Mouse (Mus musculus) limb, embryonic 14.5 days (tissue): Measurements from ENCODE around the gene Arhgef10l. TPM values are rescaled to one million over a fixed set of nuclear protein-coding genes. Genes with fewer than 3 reads are reported as not detected.
A peak's percentile ranks its signal among the peaks of the same experiment; 100 is the strongest.

Experiments
- ATAC-seq: fragments of 200-750 bp; cut with Nextera tagmentation; 2 replicates; pipeline ENCODE4 v1.8.0; 2017; ENCODE audit warnings: low read depth, moderate number of reproducible peaks, moderate TSS enrichment; ENCODE audit not compliant: low FRiP score
- DNase-seq: peaks from one replicate; pipeline ENCODE4 v3.0.0-alpha.2; 2015; ENCODE audit warnings: low spot score
- H3K27ac ChIP-seq: fragments of 300-500 bp; sonication (generic); replicated peaks from 2 replicates; pipeline ENCODE4 v1.5.1; 2014; ENCODE audit warnings: low read depth, mild to moderate bottlenecking, low read length, moderate library complexity, mixed read lengths
- H3K27me3 ChIP-seq: fragments of 300-500 bp; sonication (generic); 2 replicates; pipeline ENCODE4 v1.6.1; 2014; ENCODE audit warnings: low read length, mixed read lengths; ENCODE audit not compliant: control insufficient read depth, insufficient read depth
- H3K36me3 ChIP-seq: fragments of 300-500 bp; sonication (generic); 2 replicates; pipeline ENCODE4 v1.6.1; 2014; ENCODE audit warnings: mild to moderate bottlenecking, low read length, moderate library complexity, mixed read lengths; ENCODE audit not compliant: control insufficient read depth, insufficient read depth
- H3K4me1 ChIP-seq: fragments of 300-500 bp; sonication (generic); 2 replicates; pipeline ENCODE4 v1.6.1; 2014; ENCODE audit warnings: antibody characterized with exemption, low read length, mixed read lengths; ENCODE audit not compliant: control insufficient read depth, insufficient read depth
- H3K4me2 ChIP-seq: fragments of 300-500 bp; sonication (generic); replicated peaks from 2 replicates; pipeline ENCODE4 v1.6.1; 2014; ENCODE audit warnings: low read depth, mild to moderate bottlenecking, low read length, moderate library complexity; ENCODE audit not compliant: severe bottlenecking
- H3K4me3 ChIP-seq: fragments of 300-500 bp; sonication (generic); replicated peaks from 2 replicates; pipeline ENCODE4 v1.5.1; 2014; ENCODE audit warnings: low read length
- H3K9ac ChIP-seq: fragments of 300-500 bp; sonication (generic); 2 replicates; pipeline ENCODE4 v1.6.1; 2014; ENCODE audit warnings: mild to moderate bottlenecking, low read depth, low read length, moderate library complexity; ENCODE audit not compliant: severe bottlenecking
- H3K9me3 ChIP-seq: fragments of 300-500 bp; sonication (generic); 2 replicates; pipeline ENCODE4 v1.6.1; 2016; ENCODE audit warnings: low read length; ENCODE audit not compliant: control insufficient read depth
- POLR2A ChIP-seq: fragments of 200-500 bp; IDR thresholded peaks from 2 replicates; pipeline ENCODE4 v1.8.0; 2012; ENCODE audit warnings: inconsistent platforms, mild to moderate bottlenecking, moderate library complexity, borderline replicate concordance; ENCODE audit not compliant: insufficient read depth, insufficient read length; ENCODE audit errors: extremely low read depth
- WGBS: fragments of 180-500 bp; shearing (Covaris S2); extraction: QIAGEN DNeasy Blood & Tissue Kit; methylation state at CpG from one replicate; pipeline ENCODE4 v1.1.7; 2014; 5-methylcytosine and 5-hydroxymethylcytosine counted together
- polyA plus RNA-seq, 2 experiments: library from polyadenylated mRNA; depleted of rRNA in 1 of 2; stranded (reverse) in 1 of 2; unstranded in 1 of 2; fragments of >200 nt; fragmentation: Nextera tagmentation in 1 of 2; extraction: Ambion mirVana in 1 of 2; gene quantifications; 2 replicates each; pipeline versions ENCODE4 v1.2.1 to v1.2.3; 2012 to 2014

Arhgef10l gene
- polyA plus RNA-seq, 2 experiments = 13.7 to 19.5 TPM

GRCm38 (mm10) chr4:140636312-140636996 lies 29.4 kb downstream of the Arhgef10l start:
- ATAC-seq (no peak), DNase-seq (no peak)
- Histone ChIP-seq H3K36me3 (peaks cover 10% of the 10 kb centered on the region; the same call in 1 of the 2 replicates), H3K4me1 (no peaks in the 10 kb centered on the region), H3K4me3 (no peak overlapping the region), H3K27me3 (no peaks in the 10 kb centered on the region), H3K9ac (no peak overlapping the region), H3K4me2 (no peak overlapping the region), H3K9me3 (no peaks in the 10 kb centered on the region), H3K27ac (no peak overlapping the region)
- no peak for TF ChIP-seq POLR2A
- 55% methylated on average over 5 of the region's 5 CpGs for WGBS

- Histone ChIP-seq H3K36me3 (peaks cover 10% of the 10 kb centered on the region; the same call in 1 of the 2 replicates), H3K27ac (no peak overlapping the region), H3K4me3 (no peak overlapping the region), H3K4me1 (peaks cover 10% of the 10 kb centered on the region; the same call in 1 of the 2 replicates), H3K9ac (no peak overlapping the region), H3K9me3 (no peaks in the 10 kb centered on the region), H3K27me3 (no peaks in the 10 kb centered on the region), H3K4me2 (no peak overlapping the region)
- 79% methylated on average over 10 of the region's 10 CpGs for WGBS
- DNase-seq (no peak), ATAC-seq (no peak)
- no peak for TF ChIP-seq POLR2A
These were observed 30.9 kb downstream of the Arhgef10l start for GRCm38 (mm10) chr4:140634861-140635388.

- peaks cover 17% of the 10 kb centered on the region for H3K4me1 ChIP-seq
- peaks cover 10% of the 10 kb centered on the region; the same call in 1 of the 2 replicates for H3K36me3 ChIP-seq
- no peak overlapping the region for H3K27ac ChIP-seq
- DNase-seq (no peak), ATAC-seq (no peak)
- H3K4me3 ChIP-seq = no peak overlapping the region
- no peak overlapping the region for H3K9ac ChIP-seq
- no peak overlapping the region for H3K4me2 ChIP-seq
- no peaks in the 10 kb centered on the region for H3K9me3 ChIP-seq
- H3K27me3 ChIP-seq = no peaks in the 10 kb centered on the region
- whole genome bisulfite sequencing = 86% methylated on average over 6 of the region's 6 CpGs
- no peak for TF ChIP-seq POLR2A
These were observed 34.4 kb downstream of the Arhgef10l start for GRCm38 (mm10) chr4:140631276-140631849.

DNA sequence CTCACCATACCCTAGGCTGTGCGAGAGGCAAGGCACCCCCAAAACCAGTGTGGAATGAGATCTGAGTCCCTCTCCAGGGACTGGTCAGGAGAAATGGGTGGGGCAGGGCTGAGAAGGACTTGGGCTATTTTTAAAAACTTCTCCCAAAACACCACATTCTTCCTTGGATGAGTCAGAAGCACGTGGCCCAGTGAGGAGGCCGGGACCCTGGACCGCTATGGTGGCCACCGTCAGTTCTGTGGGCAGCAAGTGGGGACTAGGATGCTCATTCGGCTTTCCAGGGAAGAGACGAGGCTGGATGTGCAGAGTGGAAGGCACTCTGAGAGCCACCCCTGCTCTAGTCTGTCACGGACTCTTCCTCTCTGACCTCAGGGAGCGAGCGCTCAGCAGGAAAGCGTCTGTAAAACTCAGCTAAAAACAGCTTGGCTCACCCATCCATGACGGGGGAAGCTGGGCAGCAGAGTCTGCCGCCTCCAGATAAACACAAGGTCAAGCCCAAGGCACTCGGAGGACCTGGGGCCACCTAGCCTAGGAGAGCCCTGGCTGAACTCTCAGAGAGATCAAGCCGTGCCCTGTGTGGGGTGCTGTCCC lies 35.1 kb downstream of the Arhgef10l start:
- H3K4me2 ChIP-seq = no peak overlapping the region
- peaks cover 13% of the 10 kb centered on the region; the same call in 1 of the 2 replicates for H3K36me3 ChIP-seq
- no peaks in the 10 kb centered on the region for H3K9me3 ChIP-seq
- 0 out of 2 replicates have a peak overlapping the region, but pooled peaks have one; percentile 19 for H3K27ac ChIP-seq
- DNase-seq = no peak
- no peak overlapping the region for H3K9ac ChIP-seq
- ATAC-seq = no peak
- WGBS = 46% methylated on average over 15 of the region's 15 CpGs
- peaks cover 17% of the 10 kb centered on the region for H3K4me1 ChIP-seq
- H3K4me3 ChIP-seq = no peak overlapping the region
- no peaks in the 10 kb centered on the region for H3K27me3 ChIP-seq
- TF ChIP-seq POLR2A = no peak

DNA sequence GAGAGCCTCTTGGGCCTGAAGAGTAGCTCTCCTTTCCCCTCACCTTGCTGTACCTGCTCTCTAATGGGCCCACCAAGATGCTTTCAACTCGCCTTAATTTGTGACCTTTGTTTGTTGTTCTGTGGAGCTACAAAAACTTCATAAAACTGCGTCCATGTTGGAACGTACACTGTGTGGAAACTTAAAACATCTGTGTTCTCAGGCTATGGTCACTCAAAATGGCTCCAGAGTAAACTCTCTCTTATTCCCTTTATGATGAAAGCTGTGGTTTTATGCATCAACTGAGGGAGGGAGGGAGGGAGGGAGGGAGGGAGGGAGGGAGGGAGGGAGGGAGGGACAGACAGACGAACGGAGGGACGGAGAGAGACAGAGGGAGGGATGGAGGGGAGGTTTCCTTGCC lies 35.7 kb downstream of the Arhgef10l start:
- H3K4me3 ChIP-seq = no peak overlapping the region
- no peak for ATAC-seq

More for the DNA sequence above, 35.7 kb downstream of the Arhgef10l start:
- Histone ChIP-seq H3K27ac (no peak overlapping the region), H3K9me3 (no peaks in the 10 kb centered on the region), H3K27me3 (no peaks in the 10 kb centered on the region), H3K36me3 (peaks cover 13% of the 10 kb centered on the region; the same call in 1 of the 2 replicates), H3K9ac (no peak overlapping the region), H3K4me2 (no peak overlapping the region), H3K4me1 (peaks cover 18% of the 10 kb centered on the region)
- 43% methylated on average over 4 of the region's 6 CpGs for WGBS
- no peak for DNase-seq
- no peak for TF ChIP-seq POLR2A
